Mouse (Mus musculus) CH12.LX (cell line): ENCODE data around the gene Dchs1. TPM values are rescaled to one million over a fixed set of nuclear protein-coding genes. Genes with fewer than 3 reads are reported as not detected.
A peak's percentile ranks its signal among the peaks of the same experiment; 100 is the strongest.
"Not testable (repeated sequence)": the region's sequence is repeated elsewhere in the genome, so short reads cannot be mapped to it uniquely, and the experiment has no call there.

Experiments used
- DNase-seq: peaks from one replicate; pipeline ENCODE4 v3.0.0-alpha.2; 2013; ENCODE audit errors: extremely low read depth
- H3K27ac ChIP-seq: 2 replicates; pipeline ENCODE4 v1.5.1; 2012; ENCODE audit warnings: low read depth, mild to moderate bottlenecking, control low read depth, moderate library complexity; ENCODE audit not compliant: insufficient read depth
- H3K27me3 ChIP-seq: replicated peaks from 2 replicates; pipeline ENCODE3; 2012; ENCODE audit warnings: inconsistent platforms
- H3K36me3 ChIP-seq, 2 experiments: replicated peaks in 1 of 2; 2 replicates each; pipeline versions ENCODE3 to v1.6.1; 2012; ENCODE audit warnings: inconsistent platforms in 1 of 2, low read length in 1 of 2, mild to moderate bottlenecking in 1 of 2, mixed read lengths in 1 of 2, moderate library complexity in 1 of 2; ENCODE audit not compliant: control insufficient read depth in 1 of 2, insufficient read depth in 1 of 2
- H3K4me1 ChIP-seq, 2 experiments: 2 replicates each; pipeline ENCODE4 v1.6.1; 2012; ENCODE audit warnings: inconsistent platforms in 1 of 2, moderate library complexity in 1 of 2; ENCODE audit not compliant: insufficient read depth in 2 of 2, control insufficient read depth in 1 of 2
- H3K4me2 ChIP-seq: 2 replicates; pipeline ENCODE4 v1.6.1; 2012; ENCODE audit warnings: low read depth, mild to moderate bottlenecking, control low read depth; ENCODE audit not compliant: poor library complexity, insufficient read depth, severe bottlenecking
- H3K4me3 ChIP-seq, 3 experiments: fragments of 150-350 bp in 1 of 3; sonication (generic) in 1 of 3; replicated peaks in 1 of 3; 2 replicates each; pipeline versions ENCODE3 to v1.5.1; 2011 to 2012; ENCODE audit warnings: low read depth in 2 of 3, low read length in 2 of 3, mild to moderate bottlenecking in 2 of 3, moderate library complexity in 2 of 3, control low read depth in 1 of 3, improper control_type of control experiment in 1 of 3, inconsistent platforms in 1 of 3, mixed read lengths in 1 of 3; ENCODE audit not compliant: poor library complexity in 1 of 3
- H3K79me2 ChIP-seq: replicated peaks from 2 replicates; pipeline ENCODE4 v1.6.1; 2012; ENCODE audit warnings: mild to moderate bottlenecking, moderate library complexity; ENCODE audit not compliant: control insufficient read depth, poor library complexity, insufficient read depth, severe bottlenecking; ENCODE audit errors: extremely low read depth
- H3K9ac ChIP-seq: 2 replicates; pipeline ENCODE4 v1.6.1; 2012; ENCODE audit warnings: low read depth, mild to moderate bottlenecking, control low read depth, moderate library complexity; ENCODE audit not compliant: insufficient read depth
- H3K9me3 ChIP-seq: replicated peaks from 2 replicates; pipeline ENCODE3; 2012; ENCODE audit warnings: low read length, inconsistent platforms, mixed read lengths
- BHLHE40 ChIP-seq: IDR thresholded peaks from 2 replicates; pipeline ENCODE4 v1.6.1; 2011; ENCODE audit warnings: mild to moderate bottlenecking, low read depth, low read length, improper control_type of control experiment
- GABPA ChIP-seq: IDR thresholded peaks from 2 replicates; pipeline ENCODE4 v1.6.1; 2012; ENCODE audit warnings: low read depth, low read length, improper control_type of control experiment, inconsistent platforms; ENCODE audit not compliant: insufficient replicate concordance
- JUN ChIP-seq: IDR thresholded peaks from 2 replicates; pipeline ENCODE4 v1.6.1; 2011; ENCODE audit warnings: low read depth, mild to moderate bottlenecking, low read length, improper control_type of control experiment, moderate library complexity; ENCODE audit not compliant: insufficient read depth
- MEF2A ChIP-seq: IDR thresholded peaks from 2 replicates; pipeline ENCODE4 v1.6.1; 2014; ENCODE audit warnings: low read depth, mild to moderate bottlenecking, inconsistent platforms, low read length, improper control_type of control experiment, borderline replicate concordance
- MXI1 ChIP-seq: IDR thresholded peaks from 2 replicates; pipeline ENCODE4 v1.6.1; 2011; ENCODE audit warnings: mild to moderate bottlenecking, low read depth, low read length, improper control_type of control experiment
- NELFE ChIP-seq: IDR thresholded peaks from 2 replicates; pipeline ENCODE4 v1.6.1; 2011; ENCODE audit warnings: low read depth, low read length, improper control_type of control experiment
- POLR2AphosphoS2 ChIP-seq: IDR thresholded peaks from 2 replicates; pipeline ENCODE4 v1.6.1; 2011; ENCODE audit warnings: low read depth, low read length, improper control_type of control experiment
- SMC3 ChIP-seq: IDR thresholded peaks from 2 replicates; pipeline ENCODE4 v1.6.1; 2011; ENCODE audit warnings: low read depth, low read length, improper control_type of control experiment
- TBP ChIP-seq: conservative IDR thresholded peaks from 2 replicates; pipeline ENCODE4 v1.6.1; 2011; ENCODE audit warnings: low read depth, low read length, improper control_type of control experiment
- UBTF ChIP-seq: IDR thresholded peaks from 2 replicates; pipeline ENCODE4 v1.6.1; 2012; ENCODE audit warnings: low read depth, mild to moderate bottlenecking, inconsistent platforms, low read length, improper control_type of control experiment, moderate library complexity
- ZMIZ1 ChIP-seq: IDR thresholded peaks from 2 replicates; pipeline ENCODE4 v1.6.1; 2012; ENCODE audit warnings: low read depth, mild to moderate bottlenecking, inconsistent platforms, low read length, improper control_type of control experiment
- ZNF384 ChIP-seq: IDR thresholded peaks from 2 replicates; pipeline ENCODE4 v1.6.1; 2012; ENCODE audit warnings: low read depth, low read length, improper control_type of control experiment, inconsistent platforms
- dilution Hi-C: fragments of 300-500 bp; cut with MboI; formaldehyde crosslinking; loops from 2 replicates; pipeline ENCODE4 v1.14.3; 2020; ENCODE audit warnings: low sequenced_read_pairs; ENCODE audit not compliant: extremely low pct_unique_long_range_greater_than_20kb, extremely low pct_ligation_motif_present
- in situ Hi-C: fragments of 300-500 bp; cut with MboI; formaldehyde crosslinking; loops from 3 replicates; pipeline ENCODE4 v1.14.3; 2019; ENCODE audit warnings: low sequenced_read_pairs, low pct_ligation_motif_present, low pct_unique_long_range_greater_than_20kb, mixed read lengths
- polyA plus RNA-seq: library from polyadenylated mRNA; unstranded; fragments of >175 nt; gene quantifications from 2 replicates; pipeline ENCODE4 v1.2.1, GENCODE M21; 2012; ENCODE audit warnings: low read depth; ENCODE audit not compliant: insufficient read length
- total RNA-seq, 2 experiments: library from RNA; depleted of rRNA; stranded (reverse); fragments of 300-350 nt in 1 of 2; fragments of >200 nt in 1 of 2; gene quantifications; 2 replicates each; pipeline ENCODE4 v1.2.3; 2012 to 2014

Gene Dchs1
- total and polyA plus RNA-seq, 3 experiments: 0.03 to 0.04 TPM; not detected in 1

- peak; percentile 60 for TF ChIP-seq SMC3
- TF ChIP-seq ZNF384: no peak
- TF ChIP-seq NELFE: peak; percentile 85
- peak; percentile 77; the same call in 1 of the 2 replicates for TF ChIP-seq UBTF
- peak; percentile 58; the same call in 1 of the 2 replicates for TF ChIP-seq MEF2A
- peak; percentile 56; the same call in 1 of the 2 replicates for TF ChIP-seq TBP
- TF ChIP-seq GABPA: no peak
- peak; percentile 78; the same call in 1 of the 2 replicates for TF ChIP-seq POLR2AphosphoS2
- no peak for TF ChIP-seq JUN
- peak; percentile 86; the same call in 1 of the 2 replicates for TF ChIP-seq MXI1
- TF ChIP-seq BHLHE40: peak; percentile 58
These were observed 43.4 kb downstream of the Dchs1 start, which contains the start of gene Taf10 (continued) for GRCm38 (mm10) chr7:105743926-105744590.

- in situ Hi-C loops: loop anchor here (5.0 kb wide), 1 partner anchor 64 kb away; no protein-coding TSS in a partner anchor
- H3K4me1 ChIP-seq: peaks cover 6 to 43% of the 10 kb centered on the region in 2 experiments
- not testable (repeated sequence) for DNase-seq
These were observed 44.1 kb downstream of the Dchs1 start for GRCm38 (mm10) chr7:105743246-105743925.

GRCm38 (mm10) chr7:105742539-105743215 lies 44.8 kb downstream of the Dchs1 start:
- H3K9me3 ChIP-seq, dilution Hi-C loops, H3K27me3 ChIP-seq, H3K9ac ChIP-seq, DNase-seq, H3K27ac ChIP-seq: not testable (repeated sequence)
- H3K36me3 ChIP-seq: peaks cover 47 to 58% of the 10 kb centered on the region in 2 experiments
- H3K4me2 ChIP-seq: peak overlapping the region; percentile 54; the same call in 1 of the 2 replicates
- peak overlapping the region in 1 of 3 experiments; percentile 95 for H3K4me3 ChIP-seq
- H3K4me1 ChIP-seq: peaks cover 6 to 50% of the 10 kb centered on the region in 2 experiments
- in situ Hi-C loops: loop anchor here (5.0 kb wide), 1 partner anchor 65 kb away; no protein-coding TSS in a partner anchor
- peaks cover 10% of the 10 kb centered on the region; the same call in 1 of the 2 replicates for H3K79me2 ChIP-seq

More at GRCm38 (mm10) chr7:105743246-105743925, 44.1 kb downstream of the Dchs1 start:
- peak overlapping the region; percentile 94 for H3K9ac ChIP-seq
- H3K79me2 ChIP-seq: peaks cover 10% of the 10 kb centered on the region; the same call in 1 of the 2 replicates
- H3K27ac ChIP-seq, dilution Hi-C loops, H3K9me3 ChIP-seq, H3K27me3 ChIP-seq: not testable (repeated sequence)
- peaks cover 51 to 65% of the 10 kb centered on the region in 2 experiments for H3K36me3 ChIP-seq
- peak overlapping the region; percentile 54 for H3K4me2 ChIP-seq
- peak overlapping the region; percentile 81 to 99 (median 95) for H3K4me3 ChIP-seq
- TF ChIP-seq ZMIZ1: 0 out of 2 replicates have a peak, but pooled peaks have one; percentile 23
